Mouse (Mus musculus): ENCODE results near the gene Ap2b1.

DNA sequence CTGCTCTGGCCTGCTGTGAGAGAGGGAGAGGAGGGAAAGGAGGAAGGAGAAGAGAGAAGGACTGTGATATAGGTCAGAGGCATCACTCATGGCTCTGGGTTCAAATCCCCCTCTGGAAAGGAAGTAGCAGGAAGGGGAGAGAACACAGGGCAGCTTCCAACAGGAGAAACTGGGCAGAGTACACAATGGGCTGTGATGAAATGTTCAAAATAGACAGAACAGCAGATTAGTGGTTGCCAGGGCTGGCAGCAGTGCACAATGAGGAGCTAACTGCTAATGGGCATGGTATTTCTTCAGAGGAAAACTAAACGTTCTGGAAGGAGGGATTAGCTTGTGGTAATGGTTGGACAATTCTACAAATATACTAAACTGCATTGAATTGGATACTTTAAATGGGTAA is 151.7 kb downstream of the Ap2b1 start:
- TF ChIP-seq CTCF (IDR thresholded peaks at IDR 0.05; ENCODE audit: low read depth, low read length) (no peak), POLR2A (IDR thresholded peaks at IDR 0.05; ENCODE audit: extremely low read depth, insufficient read depth, low read length) (no peak)

All from liver, adult 2 months (tissue).